Comparison of ENCODE assay signal across 9 mouse cellular contexts in the genomic region with DNA sequence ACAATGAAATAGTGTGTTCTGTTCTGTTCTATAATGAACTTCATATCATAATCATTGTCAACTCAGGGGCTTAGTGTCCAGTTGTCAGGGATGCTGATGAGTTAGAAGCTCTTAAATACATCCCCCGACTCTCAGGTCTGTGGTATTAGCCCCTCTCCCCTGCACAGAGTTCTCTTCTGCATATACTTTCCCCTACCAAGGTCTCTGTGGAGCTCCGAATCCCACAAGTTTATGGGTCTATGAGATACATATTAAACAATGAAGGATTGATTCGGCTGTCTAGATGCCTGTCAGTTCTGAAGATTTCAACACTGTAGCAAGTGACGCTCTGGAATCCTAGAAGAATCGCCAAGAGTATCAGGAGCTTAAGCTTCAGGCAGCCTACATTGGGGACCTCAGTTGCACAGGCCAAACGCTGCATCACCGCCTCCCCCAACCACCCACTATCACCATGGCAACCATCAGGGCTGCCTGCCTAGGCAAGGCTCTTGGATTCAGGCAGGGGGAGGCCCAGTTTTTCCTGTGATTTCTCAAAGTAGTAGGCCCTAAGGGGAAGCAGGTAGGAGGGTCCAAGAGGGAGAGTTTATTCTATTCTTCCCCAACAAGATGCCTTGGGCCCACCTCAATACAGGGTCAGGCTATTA.
DNase-seq lines count a peak whose midpoint lies in the region; ATAC-seq and TF ChIP-seq lines count a peak whose summit lies in the region.
"Had no signal": no experiment of that assay in that cellular context is flagged by ENCODE, and none has a peak within 500 bp of the region (broad histone marks: within the 10 kb centered on the region; RNA-seq: fewer than 3 reads in every experiment).

No protein-coding gene starts in this region.

- no peak for DNase-seq in lung, postnatal 0 days (ENCODE audit: low spot score)
- peak; percentile 81 to 89 for DNase-seq in left cerebral cortex, adult 18-20 months (ENCODE audit: low spot score in 2 of 2)
- DNase-seq in kidney, adult 2 months, result no peak
- no peak for DNase-seq in urinary bladder, postnatal 36 days (ENCODE audit: low spot score in 2 of 2)
- no peak for DNase-seq in heart, postnatal 36 days

- no peaks in the 10 kb centered on the region for H3K27me3 ChIP-seq in lung, embryonic 15.5 days
- H3K27me3 ChIP-seq in lung, postnatal 0 days (replicated peaks; ENCODE audit: insufficient read depth, low read length), result no peaks in the 10 kb centered on the region
- H3K27me3 ChIP-seq in neural tube, embryonic 14.5 days (ENCODE audit: control insufficient read depth, insufficient read depth, low read length), result no peaks in the 10 kb centered on the region
- no peaks in the 10 kb centered on the region for H3K27me3 ChIP-seq in kidney, adult 2 months (replicated peaks; ENCODE audit: control insufficient read depth, insufficient read depth, low read length)

- no peak overlapping the region for H3K9ac ChIP-seq in lung, embryonic 15.5 days
- no peak overlapping the region for H3K9ac ChIP-seq in lung, postnatal 0 days (replicated peaks; ENCODE audit: low read depth)
- no peak overlapping the region for H3K9ac ChIP-seq in neural tube, embryonic 14.5 days (replicated peaks; ENCODE audit: low read depth, low read length)

- no peak overlapping the region for H3K4me3 ChIP-seq in lung, embryonic 15.5 days
- no peak overlapping the region for H3K4me3 ChIP-seq in lung, postnatal 0 days (ENCODE audit: low read depth, low read length)
- no peak overlapping the region for H3K4me3 ChIP-seq in neural tube, embryonic 14.5 days (ENCODE audit: low read depth, low read length)
- H3K4me3 ChIP-seq in kidney, adult 2 months (ENCODE audit: insufficient read depth, low read depth, low read length), result no peak overlapping the region

- no peaks in the 10 kb centered on the region for H3K4me1 ChIP-seq in lung, embryonic 15.5 days
- no peaks in the 10 kb centered on the region for H3K4me1 ChIP-seq in lung, postnatal 0 days (ENCODE audit: insufficient read depth, low read depth, low read length)
- peaks cover 4% of the 10 kb centered on the region; the same call in 1 of the 2 replicates for H3K4me1 ChIP-seq in neural tube, embryonic 14.5 days (ENCODE audit: control insufficient read depth, insufficient read depth, low read length)
- H3K4me1 ChIP-seq in kidney, adult 2 months (ENCODE audit: control insufficient read depth, insufficient read depth, low read length), result no peaks in the 10 kb centered on the region

- peak; percentile 11; the same call in 1 of the 2 replicates for ATAC-seq in lung, embryonic 15.5 days (ENCODE audit: borderline replicate concordance, extremely low read depth, low FRiP score, low TSS enrichment)
- no peak for ATAC-seq in lung, postnatal 0 days
- peak; percentile 87 for ATAC-seq in frontal cortex, adult (ENCODE audit: low TSS enrichment)
- ATAC-seq in neural tube, embryonic 14.5 days (ENCODE audit: low read depth), result peak; percentile 92

- TF ChIP-seq POLR2A in kidney, adult 2 months (IDR thresholded peaks at IDR 0.05; ENCODE audit: low read depth, low read length), result no peak

- TF ChIP-seq CTCF in lung, postnatal 0 days (IDR thresholded peaks at IDR 0.05), result no peak
- no peak for TF ChIP-seq CTCF in kidney, adult 2 months (conservative IDR thresholded peaks at IDR 0.05; ENCODE audit: insufficient read depth, insufficient read length, low read depth, low read length)

- no peak for TF ChIP-seq EP300 in lung, postnatal 0 days (IDR thresholded peaks at IDR 0.05)

- H3K27ac ChIP-seq in lung, embryonic 15.5 days, result no peak overlapping the region
- no peak overlapping the region for H3K27ac ChIP-seq in lung, postnatal 0 days (ENCODE audit: low read length)
- no peak overlapping the region for H3K27ac ChIP-seq in neural tube, embryonic 14.5 days (ENCODE audit: low read depth, low read length)
- H3K27ac ChIP-seq in kidney, adult 2 months (ENCODE audit: insufficient read depth, low read depth, low read length), result no peak overlapping the region
- H3K27ac ChIP-seq: macrophage had no signal

- no peak overlapping the region for H3K4me2 ChIP-seq in lung, embryonic 15.5 days
- no peak overlapping the region for H3K4me2 ChIP-seq in lung, postnatal 0 days (replicated peaks; ENCODE audit: low read depth, low read length)
- H3K4me2 ChIP-seq in neural tube, embryonic 14.5 days (ENCODE audit: low read depth, low read length), result no peak overlapping the region

- H3K36me3 ChIP-seq in lung, embryonic 15.5 days, result no peaks in the 10 kb centered on the region
- H3K36me3 ChIP-seq in lung, postnatal 0 days (ENCODE audit: insufficient read depth, low read length), result no peaks in the 10 kb centered on the region
- H3K36me3 ChIP-seq in neural tube, embryonic 14.5 days (ENCODE audit: control insufficient read depth, insufficient read depth, low read length), result no peaks in the 10 kb centered on the region
- H3K36me3 ChIP-seq in kidney, adult 2 months (ENCODE audit: control insufficient read depth, insufficient read depth, low read length), result no peaks in the 10 kb centered on the region

- 54% methylated on average over 7 of the region's 7 CpGs for WGBS in lung, embryonic 15.5 days
- 61% methylated on average over 7 of the region's 7 CpGs for WGBS in lung, postnatal 0 days
- 59% methylated on average over 7 of the region's 7 CpGs for WGBS in neural tube, embryonic 14.5 days
- 63% methylated on average over 7 of the region's 7 CpGs for WGBS in kidney, adult 2 months

- intact Hi-C loops in heart, postnatal 36 days (cut with DNase I), result no loop called here

- no peaks in the 10 kb centered on the region for H3K9me3 ChIP-seq in lung, embryonic 15.5 days
- no peaks in the 10 kb centered on the region for H3K9me3 ChIP-seq in lung, postnatal 0 days (ENCODE audit: low read length)
- H3K9me3 ChIP-seq in neural tube, embryonic 14.5 days (ENCODE audit: control insufficient read depth, low read length), result no peaks in the 10 kb centered on the region

Comparison
In these comparisons a context has a peak if more than half of its experiments do, and no peak if none do; other contexts are left out.
1. DNase-seq: peak in left cerebral cortex, adult 18-20 months (2 of 2); none in lung, postnatal 0 days (single experiment), kidney, adult 2 months (single experiment), urinary bladder, postnatal 36 days (0 of 2) and heart, postnatal 36 days (0 of 2).